ENCODE assay signal across 11 mouse cellular contexts in genomic region chr7:125418413-125418812, GRCm38 (mm10). TPM values are rescaled to one million over a fixed set of nuclear protein-coding genes. Genes with fewer than 3 reads are reported as not detected.
DNase-seq lines count a peak whose midpoint lies in the region; ATAC-seq lines count a peak whose summit lies in the region.
"Had no signal": no experiment of that assay in that cellular context is flagged by ENCODE, and none has a peak within 500 bp of the region (broad histone marks: within the 10 kb centered on the region; RNA-seq: fewer than 3 reads in every experiment).

No protein-coding gene starts in this region.

- 33% methylated on average over 3 of the region's 3 CpGs for WGBS in stomach, embryonic 15.5 days
- WGBS in forebrain, embryonic 15.5 days = 30% methylated on average over 3 of the region's 3 CpGs

- H3K27me3 ChIP-seq in stomach, embryonic 15.5 days (replicated peaks) = no peaks in the 10 kb centered on the region
- no peaks in the 10 kb centered on the region for H3K27me3 ChIP-seq in forebrain, embryonic 15.5 days
- H3K27me3 ChIP-seq: heart, embryonic 13.5 days had no signal

- H3K9ac ChIP-seq in stomach, embryonic 15.5 days = no peak overlapping the region
- H3K9ac ChIP-seq in forebrain, embryonic 15.5 days (replicated peaks) = no peak overlapping the region
- H3K9ac ChIP-seq: heart, embryonic 13.5 days had no signal

- peak; percentile 66; the same call in 1 of the 2 replicates for ATAC-seq in stomach, embryonic 15.5 days (ENCODE audit: insufficient read depth, low FRiP score, low read depth)
- ATAC-seq in forebrain, embryonic 15.5 days (replicated peaks) = no peak

- no peaks in the 10 kb centered on the region for H3K36me3 ChIP-seq in stomach, embryonic 15.5 days
- no peaks in the 10 kb centered on the region for H3K36me3 ChIP-seq in forebrain, embryonic 15.5 days
- H3K36me3 ChIP-seq: heart, embryonic 13.5 days had no signal

- intact Hi-C loops in heart, postnatal 14 days (cut with DNase I) = no loop called here

- no peaks in the 10 kb centered on the region for H3K9me3 ChIP-seq in stomach, embryonic 15.5 days
- no peaks in the 10 kb centered on the region for H3K9me3 ChIP-seq in forebrain, embryonic 15.5 days
- H3K9me3 ChIP-seq: heart, embryonic 13.5 days had no signal

- H3K4me3 ChIP-seq in stomach, embryonic 15.5 days (replicated peaks) = no peak overlapping the region
- no peak overlapping the region for H3K4me3 ChIP-seq in forebrain, embryonic 15.5 days
- H3K4me3 ChIP-seq: heart, embryonic 13.5 days had no signal

- no peak overlapping the region for H3K4me2 ChIP-seq in stomach, embryonic 15.5 days
- H3K4me2 ChIP-seq in forebrain, embryonic 15.5 days (replicated peaks) = no peak overlapping the region
- H3K4me2 ChIP-seq: heart, embryonic 13.5 days had no signal

- no peak overlapping the region for H3K27ac ChIP-seq in stomach, embryonic 15.5 days
- H3K27ac ChIP-seq in forebrain, embryonic 15.5 days (replicated peaks) = no peak overlapping the region
- H3K27ac ChIP-seq: heart, embryonic 13.5 days had no signal

- DNase-seq in lung, adult 18-20 months = peak; percentile 11 to 15
- no peak for DNase-seq in lung, postnatal 4 days
- peak; percentile 52 for DNase-seq in WW6 (ENCODE audit: low read depth, low spot score)
- peak; percentile 41 for DNase-seq in induced T-regulatory cell, adult 2 months (ENCODE audit: low read depth)
- no peak for DNase-seq in urinary bladder, postnatal 36 days (ENCODE audit: low spot score in 2 of 2)
- no peak for DNase-seq in heart, postnatal 14 days
- DNase-seq: cerebellum, adult 9-10 months; kidney, adult 2 months had no signal

- H3K4me1 ChIP-seq in stomach, embryonic 15.5 days = no peaks in the 10 kb centered on the region
- H3K4me1 ChIP-seq in forebrain, embryonic 15.5 days = no peaks in the 10 kb centered on the region
- H3K4me1 ChIP-seq: heart, embryonic 13.5 days had no signal

RNA-seq across cellular contexts. Expression of gene Kdm8, which starts 26.1 kb away (rescaled TPM):
- polyA plus RNA-seq in stomach, embryonic 15.5 days (2015; fragmentation: Nextera tagmentation; extraction: Ambion mirVana) = 8.8 and 9.3 TPM in 2 replicates
- 1 to 10 TPM; 3.1 to 4.1 TPM for total RNA-seq in heart, postnatal 14 days (2021)
- 5.0 and 6.3 TPM in 2 replicates for polyA plus RNA-seq in forebrain, embryonic 15.5 days (2015; fragmentation: Nextera tagmentation; extraction: Ambion mirVana)

Comparison
In these comparisons a context has a peak if more than half of its experiments do, and no peak if none do; other contexts are left out.
1. DNase-seq: peak in lung, adult 18-20 months (2 of 2), WW6 (single experiment) and induced T-regulatory cell, adult 2 months (single experiment); none in lung, postnatal 4 days (0 of 2), urinary bladder, postnatal 36 days (0 of 2) and heart, postnatal 14 days (0 of 2).